Mouse (Mus musculus) kidney, embryonic 16.5 days (tissue): ENCODE data around the gene Znrf3. TPM values are rescaled to one million over a fixed set of nuclear protein-coding genes. Genes with fewer than 3 reads are reported as not detected.
A peak's percentile ranks its signal among the peaks of the same experiment; 100 is the strongest.

ENCODE experiments used
- ATAC-seq: fragments of 200-750 bp; cut with Nextera tagmentation; 2 replicates; pipeline ENCODE4 v1.8.0; 2017; ENCODE audit warnings: moderate TSS enrichment; ENCODE audit not compliant: low FRiP score, low TSS enrichment
- H3K27ac ChIP-seq: fragments of 300-500 bp; sonication (generic); 2 replicates; pipeline ENCODE4 v1.5.1; 2014; ENCODE audit warnings: low read length
- H3K27me3 ChIP-seq: fragments of 300-500 bp; sonication (generic); 2 replicates; pipeline ENCODE4 v1.6.1; 2014; ENCODE audit warnings: low read length, control low read depth, mixed read lengths; ENCODE audit not compliant: insufficient read depth
- H3K36me3 ChIP-seq: fragments of 300-500 bp; sonication (generic); 2 replicates; pipeline ENCODE4 v1.6.1; 2014; ENCODE audit warnings: low read length, control low read depth, mixed read lengths; ENCODE audit not compliant: insufficient read depth
- H3K4me1 ChIP-seq: fragments of 300-500 bp; sonication (generic); 2 replicates; pipeline ENCODE4 v1.6.1; 2014; ENCODE audit warnings: low read length, control low read depth, mixed read lengths; ENCODE audit not compliant: insufficient read depth
- H3K4me2 ChIP-seq: fragments of 300-500 bp; sonication (generic); replicated peaks from 2 replicates; pipeline ENCODE4 v1.6.1; 2014; ENCODE audit warnings: low read depth, low read length
- H3K4me3 ChIP-seq: fragments of 300-500 bp; sonication (generic); 2 replicates; pipeline ENCODE4 v1.5.1; 2014; ENCODE audit warnings: mild to moderate bottlenecking, low read length
- H3K9ac ChIP-seq: fragments of 300-500 bp; sonication (generic); replicated peaks from 2 replicates; pipeline ENCODE4 v1.6.1; 2014; ENCODE audit warnings: low read length
- H3K9me3 ChIP-seq: fragments of 300-500 bp; sonication (generic); 2 replicates; pipeline ENCODE4 v1.6.1; 2016; ENCODE audit warnings: low read length, control low read depth
- WGBS: fragments of 180-500 bp; shearing (Covaris S2); extraction: QIAGEN DNeasy Blood & Tissue Kit; methylation state at CpG from one replicate; pipeline ENCODE4 v1.1.7; 2014; 5-methylcytosine and 5-hydroxymethylcytosine counted together
- polyA plus RNA-seq: library from polyadenylated mRNA; unstranded; fragments of >200 nt; fragmentation: Nextera tagmentation; extraction: Ambion mirVana; gene quantifications from 2 replicates; pipeline ENCODE4 v1.2.1, GENCODE M21; 2015

Znrf3 gene
- polyA plus RNA-seq, 1 experiment from 2014 or later, result 16.5 TPM

- 0 out of 2 replicates have a peak overlapping the region, but pooled peaks have one; percentile 2 for H3K9ac ChIP-seq
- H3K36me3 ChIP-seq, result peaks cover 26% of the 10 kb centered on the region
- peak; percentile 76 for ATAC-seq
- H3K4me2 ChIP-seq, result peak overlapping the region; percentile 11; the same call in 1 of the 2 replicates
- 10% methylated on average over 10 of the region's 10 CpGs for WGBS
- peaks cover 57% of the 10 kb centered on the region for H3K4me1 ChIP-seq
- H3K4me3 ChIP-seq, result no peak overlapping the region
- no peaks in the 10 kb centered on the region for H3K27me3 ChIP-seq
- peak overlapping the region; percentile 90 for H3K27ac ChIP-seq
- H3K9me3 ChIP-seq, result no peaks in the 10 kb centered on the region
Observed at GRCm38 (mm10) chr11:5239706-5240690, 204.6 kb downstream of the Znrf3 start.

Other genes starting within 250 kb of the Znrf3 start
- gene Kremen1, start 183.3 kb downstream of the Znrf3 start, polyA plus RNA-seq, result 25.9 and 27.5 TPM in 2 replicates
- gene Xbp1, start 75.8 kb upstream of the Znrf3 start, polyA plus RNA-seq, result 203 and 229 TPM in 2 replicates
- 19.7 and 22.1 TPM in 2 replicates for gene Ccdc117, start 97.3 kb upstream of the Znrf3 start, polyA plus RNA-seq
- not detected in 2 replicates for gene Ankrd36, start 124.8 kb upstream of the Znrf3 start, polyA plus RNA-seq